ENCODE assay signal across 8 mouse cellular contexts in genomic region chr4:101439738-101440389, GRCm38 (mm10). TPM values are rescaled to one million over a fixed set of nuclear protein-coding genes. Genes with fewer than 3 reads are reported as not detected.
A peak's percentile ranks its signal among the peaks of the same experiment; 100 is the strongest.
DNase-seq lines count a peak whose midpoint lies in the region; ATAC-seq and TF ChIP-seq lines count a peak whose summit lies in the region.

No protein-coding gene starts in this region.

- no peak overlapping the region for H3K4me3 ChIP-seq in lung, embryonic 14.5 days (ENCODE audit: low read depth, low read length)

- peak; percentile 29 for DNase-seq in embryo, embryonic 10 days (ENCODE audit: low spot score)
- DNase-seq in embryo, embryonic 9.5 days (ENCODE audit: extremely low spot score), result no peak
- peak; percentile 88 for DNase-seq in 3T3-L1 (ENCODE audit: low read depth, low spot score)
- DNase-seq in cerebellum, postnatal 25 days, result peak; percentile 73 to 78
- DNase-seq in heart, postnatal 14 days, result peak; percentile 69 to 82
- DNase-seq in lung, embryonic 14.5 days, result peak; percentile 93
- peak; percentile 24 for DNase-seq in thymus, postnatal 4 days
- no peak for DNase-seq in spleen, postnatal 14 days (ENCODE audit: low spot score in 2 of 2)

- H3K36me3 ChIP-seq in lung, embryonic 14.5 days (ENCODE audit: insufficient read depth), result no peaks in the 10 kb centered on the region

- intact Hi-C loops in heart, postnatal 14 days (cut with DNase I), result no loop called here

- WGBS in lung, embryonic 14.5 days, result 9% methylated on average over 13 of the region's 13 CpGs

- H3K27ac ChIP-seq in lung, embryonic 14.5 days (ENCODE audit: low read depth), result peak overlapping the region; percentile 78

- H3K27me3 ChIP-seq in lung, embryonic 14.5 days (ENCODE audit: insufficient read depth, low read length), result no peaks in the 10 kb centered on the region

- TF ChIP-seq CTCF in lung, embryonic 14.5 days (IDR thresholded peaks at IDR 0.05; ENCODE audit: low read depth), result no peak

- H3K9ac ChIP-seq in lung, embryonic 14.5 days, result no peak overlapping the region

- peaks cover 12% of the 10 kb centered on the region for H3K4me1 ChIP-seq in lung, embryonic 14.5 days (ENCODE audit: insufficient read depth)

- H3K4me2 ChIP-seq in lung, embryonic 14.5 days, result peak overlapping the region; percentile 32; the same call in 1 of the 2 replicates

- no peaks in the 10 kb centered on the region for H3K9me3 ChIP-seq in lung, embryonic 14.5 days (ENCODE audit: low read depth, low read length)

- ATAC-seq in lung, embryonic 14.5 days (ENCODE audit: insufficient read depth), result peak; percentile 85

RNA-seq across cellular contexts. Expression of gene Ak4, which starts 20.8 kb away (rescaled TPM):
- 10 to 100 TPM; 12.6 to 14.4 TPM for total RNA-seq in heart, postnatal 14 days (2021)
- 5.2 and 5.9 TPM in 2 replicates for polyA plus RNA-seq in lung, embryonic 14.5 days (2014; fragmentation: Nextera tagmentation; extraction: Ambion mirVana)

RNA-seq across cellular contexts. Expression of gene Dnajc6, which starts 56.6 kb away (rescaled TPM):
- total RNA-seq in heart, postnatal 14 days (2021), result 1 to 10 TPM; 1.1 to 1.4 TPM
- 0.11 and 0.16 TPM in 2 replicates for polyA plus RNA-seq in lung, embryonic 14.5 days (2014; fragmentation: Nextera tagmentation; extraction: Ambion mirVana)

Comparison
In these comparisons a context has a peak if more than half of its experiments do, and no peak if none do; other contexts are left out.
1. DNase-seq: peak in embryo, embryonic 10 days (single experiment), 3T3-L1 (single experiment), cerebellum, postnatal 25 days (2 of 2), heart, postnatal 14 days (2 of 2), lung, embryonic 14.5 days (single experiment) and thymus, postnatal 4 days (single experiment); none in embryo, embryonic 9.5 days (single experiment) and spleen, postnatal 14 days (0 of 2).